In genomic region chr17:23850853-23851749, GRCm38 (mm10) we compare ENCODE assay signal across 10 mouse cellular contexts. TPM values are rescaled to one million over a fixed set of nuclear protein-coding genes. Genes with fewer than 3 reads are reported as not detected.
DNase-seq lines count a peak whose midpoint lies in the region; ATAC-seq and TF ChIP-seq lines count a peak whose summit lies in the region.
"Had no signal": no experiment of that assay in that cellular context is flagged by ENCODE, and none has a peak within 500 bp of the region (broad histone marks: within the 10 kb centered on the region; RNA-seq: fewer than 3 reads in every experiment).

No protein-coding gene starts in this region.

- no peak for ATAC-seq in kidney, embryonic 15.5 days (replicated peaks; ENCODE audit: low FRiP score)

- TF ChIP-seq POLR2A in testis, adult 2 months (IDR thresholded peaks at IDR 0.05; ENCODE audit: control insufficient read depth, low read depth, low read length) = no peak

- no peak overlapping the region for H3K27ac ChIP-seq in kidney, embryonic 15.5 days
- no peak overlapping the region for H3K27ac ChIP-seq in testis, adult 2 months (ENCODE audit: control insufficient read depth, insufficient read depth, low read depth, low read length)
- H3K27ac ChIP-seq: embryonic facial prominence, embryonic 13.5 days; macrophage had no signal

- no peak overlapping the region for H3K9ac ChIP-seq in kidney, embryonic 15.5 days
- H3K9ac ChIP-seq: embryonic facial prominence, embryonic 13.5 days had no signal

- no peaks in the 10 kb centered on the region for H3K36me3 ChIP-seq in kidney, embryonic 15.5 days
- H3K36me3 ChIP-seq in testis, adult 2 months (ENCODE audit: control insufficient read depth, insufficient read depth, low read length) = no peaks in the 10 kb centered on the region
- H3K36me3 ChIP-seq: embryonic facial prominence, embryonic 13.5 days had no signal

- no peaks in the 10 kb centered on the region for H3K27me3 ChIP-seq in kidney, embryonic 15.5 days
- no peaks in the 10 kb centered on the region for H3K27me3 ChIP-seq in testis, adult 2 months (ENCODE audit: control insufficient read depth, insufficient read depth, low read length)
- H3K27me3 ChIP-seq: embryonic facial prominence, embryonic 13.5 days had no signal

- H3K9me3 ChIP-seq in kidney, embryonic 15.5 days (replicated peaks) = no peaks in the 10 kb centered on the region
- H3K9me3 ChIP-seq: embryonic facial prominence, embryonic 13.5 days had no signal

- WGBS in kidney, embryonic 15.5 days = 58% methylated on average over 19 of the region's 19 CpGs

- DNase-seq in kidney, adult 11 months = peak; percentile 38
- peak; percentile 82 for DNase-seq in R1 (ENCODE audit: low read depth, low spot score)
- peak; percentile 51 to 84 for DNase-seq in cerebellum, postnatal 4 days (ENCODE audit: low spot score in 2 of 2)
- DNase-seq in heart, postnatal 10 days = peak; percentile 56 to 79
- peak; percentile 24 to 61 for DNase-seq in left cerebral cortex, adult 18-20 months (ENCODE audit: low spot score in 2 of 2)
- DNase-seq in mesoderm, embryonic 11.5 days (ENCODE audit: low read depth, low spot score) = peak; percentile 73

- H3K4me2 ChIP-seq in kidney, embryonic 15.5 days = no peak overlapping the region
- H3K4me2 ChIP-seq: embryonic facial prominence, embryonic 13.5 days had no signal

- H3K4me1 ChIP-seq in kidney, embryonic 15.5 days = no peaks in the 10 kb centered on the region
- no peaks in the 10 kb centered on the region for H3K4me1 ChIP-seq in testis, adult 2 months (ENCODE audit: control insufficient read depth, insufficient read depth, low read length)
- H3K4me1 ChIP-seq: embryonic facial prominence, embryonic 13.5 days had no signal

- intact Hi-C loops in heart, postnatal 10 days (cut with DNase I) = loop anchor here (1.0 to 5.0 kb wide), 2 partner anchors 104 to 109 kb away; partner anchors contain the start of gene Kremen2

- peak; percentile 45; the same call in 1 of the 2 replicates for TF ChIP-seq CTCF in testis, adult 2 months (IDR thresholded peaks at IDR 0.05; ENCODE audit: control insufficient read depth, insufficient read depth, insufficient replicate concordance, low read depth, low read length)

- no peak overlapping the region for H3K4me3 ChIP-seq in kidney, embryonic 15.5 days (replicated peaks)
- no peak overlapping the region for H3K4me3 ChIP-seq in testis, adult 2 months (ENCODE audit: control insufficient read depth, low read depth, low read length)
- H3K4me3 ChIP-seq: embryonic facial prominence, embryonic 13.5 days had no signal

RNA-seq across cellular contexts. Expression of gene Prss41, which starts 7.1 kb away (rescaled TPM):
- 3.2 and 3.3 TPM in 2 replicates for polyA plus RNA-seq in kidney, embryonic 15.5 days (2015; fragmentation: Nextera tagmentation; extraction: Ambion mirVana)
- not detected for total RNA-seq in heart, postnatal 10 days (2021)
- 1 to 10 TPM; 1.6 to 2.1 TPM for total RNA-seq in left cerebral cortex, adult 18-20 months (2021)
- 12.2 and 13.8 TPM in 2 replicates for polyA plus RNA-seq in testis, adult 2 months (2012; rRNA removed)
- polyA plus RNA-seq: macrophage had no signal

RNA-seq across cellular contexts. Expression of gene Prss32, which starts 7.4 kb away (rescaled TPM):
- polyA plus RNA-seq in kidney, embryonic 15.5 days (2015; fragmentation: Nextera tagmentation; extraction: Ambion mirVana) = 1.8 TPM in 1 of 2 replicates, not detected in the other
- total RNA-seq in heart, postnatal 10 days (2021) = not detected
- not detected for total RNA-seq in left cerebral cortex, adult 18-20 months (2021)
- 0.30 and 0.36 TPM in 2 replicates for polyA plus RNA-seq in testis, adult 2 months (2012; rRNA removed)
- polyA plus RNA-seq: embryonic facial prominence, embryonic 13.5 days; macrophage had no signal

RNA-seq across cellular contexts. Expression of gene Prss33, which starts 15.2 kb away (rescaled TPM):
- 0.18 TPM in 1 of 2 replicates, not detected in the other for polyA plus RNA-seq in kidney, embryonic 15.5 days (2015; fragmentation: Nextera tagmentation; extraction: Ambion mirVana)
- not detected for total RNA-seq in heart, postnatal 10 days (2021)
- total RNA-seq in left cerebral cortex, adult 18-20 months (2021) = not detected
- polyA plus RNA-seq in testis, adult 2 months (2012; rRNA removed) = 0.89 and 1.2 TPM in 2 replicates
- polyA plus RNA-seq: macrophage had no signal

RNA-seq across cellular contexts. Expression of gene Prss21, which starts 16.8 kb away (rescaled TPM):
- not detected in 2 replicates for polyA plus RNA-seq in kidney, embryonic 15.5 days (2015; fragmentation: Nextera tagmentation; extraction: Ambion mirVana)
- total RNA-seq in heart, postnatal 10 days (2021) = not detected
- total RNA-seq in left cerebral cortex, adult 18-20 months (2021) = not detected
- polyA plus RNA-seq in testis, adult 2 months (2012; rRNA removed) = 208 and 246 TPM in 2 replicates
- polyA plus RNA-seq: embryonic facial prominence, embryonic 13.5 days; macrophage had no signal

RNA-seq across cellular contexts. Expression of gene Elob, which starts 22.2 kb away (rescaled TPM):
- 999 and 1,052 TPM in 2 replicates for polyA plus RNA-seq in kidney, embryonic 15.5 days (2015; fragmentation: Nextera tagmentation; extraction: Ambion mirVana)
- 100 to 1,000 TPM; 379 to 407 TPM for total RNA-seq in heart, postnatal 10 days (2021)
- total RNA-seq in left cerebral cortex, adult 18-20 months (2021) = 100 to 1,000 TPM; 359 to 364 TPM
- 1,587 and 1,813 TPM in 2 replicates for polyA plus RNA-seq in testis, adult 2 months (2012; rRNA removed)
